Mouse (Mus musculus): ENCODE data around the gene Fbxo34. TPM values are rescaled to one million over a fixed set of nuclear protein-coding genes. Genes with fewer than 3 reads are reported as not detected.

Gene Fbxo34
- total and polyA plus RNA-seq, 3 experiments, result 17.9 to 27.5 (median 20.6) TPM

- no peak for ATAC-seq (ENCODE audit: extremely low read depth, insufficient number of reproducible peaks, low FRiP score, poor library complexity, severe bottlenecking)
Measured at GRCm38 (mm10) chr14:47504036-47504435, 53.8 kb downstream of the Fbxo34 start.

DNA sequence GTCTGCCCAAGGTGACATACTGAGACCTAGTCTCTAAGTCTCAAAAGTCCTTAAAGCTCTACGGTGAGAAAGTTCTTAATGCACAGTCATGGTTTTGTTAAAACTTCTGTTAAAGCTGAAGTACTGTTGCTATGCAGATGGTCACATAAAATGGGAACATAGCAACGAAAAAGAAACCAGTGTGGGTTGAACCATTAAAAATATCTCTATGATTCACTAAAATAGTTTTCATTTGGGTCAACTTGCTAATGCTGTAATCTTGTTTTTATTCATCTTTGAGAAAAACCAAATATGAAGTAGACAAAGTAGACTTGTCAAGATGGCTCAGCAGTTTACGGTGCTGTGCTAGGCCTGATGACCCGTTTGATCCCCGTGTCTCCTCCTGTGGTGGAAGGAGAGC, 56.5 kb downstream of the Fbxo34 start:
- TF ChIP-seq CTCF (IDR thresholded peaks at IDR 0.05; ENCODE audit: low read depth, low read length) (no peak), GATA1 (IDR thresholded peaks at IDR 0.05; ENCODE audit: borderline replicate concordance, low read length) (no peak), POLR2AphosphoS5 (IDR thresholded peaks at IDR 0.05; ENCODE audit: insufficient replicate concordance, low read depth, low read length) (no peak), TAL1 (conservative IDR thresholded peaks at IDR 0.05; ENCODE audit: low read depth, low read length) (no peak)
- DNase-seq (ENCODE audit: low spot score) (no peak), ATAC-seq (ENCODE audit: extremely low read depth, insufficient number of reproducible peaks, low FRiP score, poor library complexity, severe bottlenecking) (no peak)
- Histone ChIP-seq H3K4me3 (ENCODE audit: low read depth, low read length) (no peak overlapping the region), H3K36me3 (replicated peaks) (peaks cover 63% of the 10 kb centered on the region), H3K4me1 (ENCODE audit: insufficient read depth, low read depth, low read length) (peaks cover 23% of the 10 kb centered on the region), H3K9me3 (replicated peaks) (no peaks in the 10 kb centered on the region), H3K27me3 (ENCODE audit: insufficient read depth, low read length) (no peaks in the 10 kb centered on the region)

More at GRCm38 (mm10) chr14:47504036-47504435, 53.8 kb downstream of the Fbxo34 start:
- no peak overlapping the region for H3K4me3 ChIP-seq (ENCODE audit: low read depth, low read length)
- DNase-seq (ENCODE audit: low spot score), result no peak
- no peaks in the 10 kb centered on the region for H3K9me3 ChIP-seq (replicated peaks)
- peaks cover 16% of the 10 kb centered on the region; the same call in 1 of the 2 replicates for H3K4me1 ChIP-seq (ENCODE audit: insufficient read depth, low read depth, low read length)
- peaks cover 73% of the 10 kb centered on the region for H3K36me3 ChIP-seq (replicated peaks)
- no peak for TF ChIP-seq POLR2AphosphoS5 (IDR thresholded peaks at IDR 0.05; ENCODE audit: insufficient replicate concordance, low read depth, low read length)
- no peak for TF ChIP-seq GATA1 (IDR thresholded peaks at IDR 0.05; ENCODE audit: borderline replicate concordance, low read length)
- no peak for TF ChIP-seq TAL1 (conservative IDR thresholded peaks at IDR 0.05; ENCODE audit: low read depth, low read length)
- no peak for TF ChIP-seq GATA2 (IDR thresholded peaks at IDR 0.05; ENCODE audit: borderline replicate concordance, low read depth, low read length)
- no peak for TF ChIP-seq CTCF (IDR thresholded peaks at IDR 0.05; ENCODE audit: low read depth, low read length)
- no peaks in the 10 kb centered on the region for H3K27me3 ChIP-seq (ENCODE audit: insufficient read depth, low read length)

- Histone ChIP-seq H3K4me1 (ENCODE audit: insufficient read depth, low read depth, low read length) (peaks cover 22% of the 10 kb centered on the region), H3K36me3 (replicated peaks) (peaks cover 54% of the 10 kb centered on the region), H3K27me3 (ENCODE audit: insufficient read depth, low read length) (no peaks in the 10 kb centered on the region), H3K9me3 (replicated peaks) (no peaks in the 10 kb centered on the region), H3K4me3 (ENCODE audit: low read depth, low read length) (no peak overlapping the region)
- TF ChIP-seq CTCF (IDR thresholded peaks at IDR 0.05; ENCODE audit: low read depth, low read length) (no peak), GATA1 (IDR thresholded peaks at IDR 0.05; ENCODE audit: borderline replicate concordance, low read length) (no peak), POLR2AphosphoS5 (IDR thresholded peaks at IDR 0.05; ENCODE audit: insufficient replicate concordance, low read depth, low read length) (no peak), TAL1 (conservative IDR thresholded peaks at IDR 0.05; ENCODE audit: low read depth, low read length) (no peak), GATA2 (IDR thresholded peaks at IDR 0.05; ENCODE audit: borderline replicate concordance, low read depth, low read length) (no peak)
- no peak for ATAC-seq (ENCODE audit: extremely low read depth, insufficient number of reproducible peaks, low FRiP score, poor library complexity, severe bottlenecking)
- DNase-seq (ENCODE audit: low spot score), result no peak
Measured at GRCm38 (mm10) chr14:47508035-47508434, 57.8 kb downstream of the Fbxo34 start.

GRCm38 (mm10) chr14:47510244-47510643, 60.0 kb downstream of the Fbxo34 start:
- TF ChIP-seq CTCF (IDR thresholded peaks at IDR 0.05; ENCODE audit: low read depth, low read length) (no peak), TAL1 (conservative IDR thresholded peaks at IDR 0.05; ENCODE audit: low read depth, low read length) (no peak), GATA2 (IDR thresholded peaks at IDR 0.05; ENCODE audit: borderline replicate concordance, low read depth, low read length) (no peak), GATA1 (IDR thresholded peaks at IDR 0.05; ENCODE audit: borderline replicate concordance, low read length) (no peak), POLR2AphosphoS5 (IDR thresholded peaks at IDR 0.05; ENCODE audit: insufficient replicate concordance, low read depth, low read length) (no peak)
- DNase-seq (ENCODE audit: low spot score), result no peak
- Histone ChIP-seq H3K4me3 (ENCODE audit: low read depth, low read length) (no peak overlapping the region), H3K9me3 (replicated peaks) (no peaks in the 10 kb centered on the region), H3K27me3 (ENCODE audit: insufficient read depth, low read length) (no peaks in the 10 kb centered on the region), H3K36me3 (replicated peaks) (peaks cover 48% of the 10 kb centered on the region), H3K4me1 (ENCODE audit: insufficient read depth, low read depth, low read length) (peaks cover 37% of the 10 kb centered on the region)
- no peak for ATAC-seq (ENCODE audit: extremely low read depth, insufficient number of reproducible peaks, low FRiP score, poor library complexity, severe bottlenecking)

GRCm38 (mm10) chr14:47513606-47514005, 63.4 kb downstream of the Fbxo34 start:
- TF ChIP-seq GATA1 (IDR thresholded peaks at IDR 0.05; ENCODE audit: borderline replicate concordance, low read length) (no peak), GATA2 (IDR thresholded peaks at IDR 0.05; ENCODE audit: borderline replicate concordance, low read depth, low read length) (no peak), CTCF (IDR thresholded peaks at IDR 0.05; ENCODE audit: low read depth, low read length) (no peak), TAL1 (conservative IDR thresholded peaks at IDR 0.05; ENCODE audit: low read depth, low read length) (no peak), POLR2AphosphoS5 (IDR thresholded peaks at IDR 0.05; ENCODE audit: insufficient replicate concordance, low read depth, low read length) (no peak)
- H3K4me1 ChIP-seq (ENCODE audit: insufficient read depth, low read depth, low read length), result peaks cover 46% of the 10 kb centered on the region

GRCm38 (mm10) chr14:47514816-47515453, 64.7 kb downstream of the Fbxo34 start:
- peak; percentile 56; the same call in 1 of the 2 replicates for ATAC-seq (ENCODE audit: extremely low read depth, insufficient number of reproducible peaks, low FRiP score, poor library complexity, severe bottlenecking)
- Histone ChIP-seq H3K36me3 (replicated peaks) (peaks cover 40% of the 10 kb centered on the region), H3K4me1 (ENCODE audit: insufficient read depth, low read depth, low read length) (peaks cover 58% of the 10 kb centered on the region), H3K27me3 (ENCODE audit: insufficient read depth, low read length) (no peaks in the 10 kb centered on the region), H3K4me3 (ENCODE audit: low read depth, low read length) (no peak overlapping the region), H3K9me3 (replicated peaks) (no peaks in the 10 kb centered on the region)
- peak; percentile 27 for DNase-seq (ENCODE audit: low spot score)
- no peak for TF ChIP-seq POLR2AphosphoS5 (IDR thresholded peaks at IDR 0.05; ENCODE audit: insufficient replicate concordance, low read depth, low read length)
- no peak for TF ChIP-seq TAL1 (conservative IDR thresholded peaks at IDR 0.05; ENCODE audit: low read depth, low read length)
- TF ChIP-seq GATA2 (IDR thresholded peaks at IDR 0.05; ENCODE audit: borderline replicate concordance, low read depth, low read length), result no peak
- no peak for TF ChIP-seq GATA1 (IDR thresholded peaks at IDR 0.05; ENCODE audit: borderline replicate concordance, low read length)
- TF ChIP-seq CTCF (IDR thresholded peaks at IDR 0.05; ENCODE audit: low read depth, low read length), result no peak

More at GRCm38 (mm10) chr14:47513606-47514005, 63.4 kb downstream of the Fbxo34 start:
- Histone ChIP-seq H3K27me3 (ENCODE audit: insufficient read depth, low read length) (no peaks in the 10 kb centered on the region), H3K36me3 (replicated peaks) (peaks cover 48% of the 10 kb centered on the region), H3K9me3 (replicated peaks) (no peaks in the 10 kb centered on the region), H3K4me3 (ENCODE audit: low read depth, low read length) (no peak overlapping the region)
- DNase-seq (ENCODE audit: low spot score) (no peak), ATAC-seq (ENCODE audit: extremely low read depth, insufficient number of reproducible peaks, low FRiP score, poor library complexity, severe bottlenecking) (no peak)
